Mouse (Mus musculus) cerebellum, adult 9-10 months (tissue): ENCODE data around the gene Sept10.

Source experiments
- DNase-seq: peaks from one replicate; pipeline ENCODE4 v3.0.0; 2022

Sept10 gene

GRCm38 (mm10) chr10:59223301-59223700 lies 1.7 kb upstream of the Sept10 start:
- no peak for DNase-seq

GRCm38 (mm10) chr10:59222271-59223101 lies 839 bp upstream of the Sept10 start:
- DNase-seq = peak; percentile 55

DNA sequence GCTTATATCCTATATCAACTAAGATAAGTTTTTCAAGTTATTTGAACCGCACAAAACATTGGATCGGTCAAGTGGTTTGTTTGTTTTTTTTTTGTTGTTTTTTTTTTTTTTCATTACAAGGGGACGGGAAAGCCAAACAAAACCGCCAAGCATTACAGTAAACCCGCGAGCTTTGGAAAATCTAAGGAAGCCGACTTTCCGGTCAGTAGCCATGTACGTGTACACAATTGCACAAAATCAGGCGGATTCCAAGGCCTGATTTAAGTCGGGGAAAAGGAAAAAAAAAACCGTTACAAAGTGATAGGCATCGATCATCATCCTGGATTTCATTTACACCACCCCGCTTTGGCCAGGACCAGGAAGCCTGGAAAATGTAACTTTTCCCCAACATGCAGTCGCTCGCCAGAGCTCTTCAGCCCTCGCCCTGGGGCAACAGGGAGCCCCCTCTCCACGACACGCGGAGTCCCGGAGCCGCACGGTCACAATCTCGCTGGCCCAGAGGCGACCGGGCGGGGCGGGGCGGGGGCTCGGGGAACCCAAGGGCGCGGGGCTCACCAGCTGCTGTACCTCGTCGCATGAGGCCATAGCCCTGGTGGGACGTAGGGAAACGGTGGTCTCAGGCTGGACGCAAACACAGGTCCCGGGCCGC lies 699 bp downstream of the Sept10 start:
- no peak for DNase-seq

GRCm38 (mm10) chr10:59200011-59200410 lies 21.6 kb downstream of the Sept10 start:
- DNase-seq = no peak

DNA sequence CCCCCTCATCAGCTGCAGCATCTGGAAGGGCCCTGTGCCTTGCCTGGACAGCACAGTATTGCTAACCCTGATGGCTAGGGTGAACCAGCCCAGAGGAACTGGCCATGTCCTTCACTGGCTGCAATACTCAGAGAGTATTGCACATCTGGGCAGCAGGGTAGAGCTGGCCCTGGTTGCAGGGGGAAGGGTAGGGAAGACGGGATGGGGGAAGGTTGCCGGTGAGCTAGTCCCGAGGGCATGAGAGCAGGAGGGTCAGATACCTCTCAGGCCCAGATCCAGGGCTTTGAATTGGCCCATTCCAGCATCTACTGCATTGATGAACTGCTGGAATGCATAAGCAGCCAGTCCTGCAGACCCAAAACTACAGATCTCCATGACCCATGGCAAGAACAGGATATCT lies 24.9 kb downstream of the Sept10 start:
- DNase-seq = no peak

GRCm38 (mm10) chr10:59194891-59195290 lies 26.8 kb downstream of the Sept10 start:
- DNase-seq = no peak

GRCm38 (mm10) chr10:59182306-59182705 lies 39.3 kb downstream of the Sept10 start:
- no peak for DNase-seq

GRCm38 (mm10) chr10:59179620-59180019 lies 42.0 kb downstream of the Sept10 start:
- no peak for DNase-seq

DNA sequence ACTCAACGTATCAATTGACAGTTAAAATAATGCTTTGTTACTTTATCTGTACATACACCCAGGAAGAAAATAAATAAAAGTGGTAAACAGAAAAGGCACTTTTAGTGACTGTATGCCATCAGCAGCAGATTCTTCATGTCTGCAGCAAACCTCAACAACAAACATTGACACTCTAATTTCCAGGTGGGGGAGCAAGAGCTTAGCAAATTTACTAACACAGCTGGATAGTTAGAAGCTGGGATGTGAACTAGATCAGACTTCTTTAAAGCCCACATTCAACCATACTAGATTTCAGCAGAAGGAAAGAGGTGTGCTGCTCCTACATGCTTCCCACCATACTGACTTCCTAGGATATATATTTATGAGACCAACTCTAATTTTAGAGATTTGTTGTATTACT lies 49.1 kb downstream of the Sept10 start:
- DNase-seq = no peak

DNA sequence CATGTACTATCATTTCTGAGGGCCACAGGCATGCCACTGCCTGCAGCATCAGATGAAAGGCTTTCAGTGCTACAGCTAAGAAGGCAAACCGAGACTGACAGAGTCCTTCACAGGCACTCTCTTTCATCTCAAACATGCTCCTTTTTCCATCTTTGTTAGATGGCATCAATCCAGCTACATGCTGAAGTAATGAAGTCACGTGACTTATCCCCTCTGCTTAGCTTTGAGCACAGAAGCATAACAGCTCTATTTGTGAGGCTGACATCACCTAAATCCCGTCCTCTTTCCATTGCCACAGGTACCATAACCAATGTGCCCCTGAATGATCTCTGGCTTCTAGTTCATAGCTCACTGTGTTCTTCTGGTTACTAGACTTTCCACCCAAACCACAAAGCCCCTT lies 50.6 kb downstream of the Sept10 start:
- DNase-seq = no peak

- DNase-seq = peak; percentile 26
Observed at GRCm38 (mm10) chr10:59166104-59166944, 55.3 kb downstream of the Sept10 start.

DNA sequence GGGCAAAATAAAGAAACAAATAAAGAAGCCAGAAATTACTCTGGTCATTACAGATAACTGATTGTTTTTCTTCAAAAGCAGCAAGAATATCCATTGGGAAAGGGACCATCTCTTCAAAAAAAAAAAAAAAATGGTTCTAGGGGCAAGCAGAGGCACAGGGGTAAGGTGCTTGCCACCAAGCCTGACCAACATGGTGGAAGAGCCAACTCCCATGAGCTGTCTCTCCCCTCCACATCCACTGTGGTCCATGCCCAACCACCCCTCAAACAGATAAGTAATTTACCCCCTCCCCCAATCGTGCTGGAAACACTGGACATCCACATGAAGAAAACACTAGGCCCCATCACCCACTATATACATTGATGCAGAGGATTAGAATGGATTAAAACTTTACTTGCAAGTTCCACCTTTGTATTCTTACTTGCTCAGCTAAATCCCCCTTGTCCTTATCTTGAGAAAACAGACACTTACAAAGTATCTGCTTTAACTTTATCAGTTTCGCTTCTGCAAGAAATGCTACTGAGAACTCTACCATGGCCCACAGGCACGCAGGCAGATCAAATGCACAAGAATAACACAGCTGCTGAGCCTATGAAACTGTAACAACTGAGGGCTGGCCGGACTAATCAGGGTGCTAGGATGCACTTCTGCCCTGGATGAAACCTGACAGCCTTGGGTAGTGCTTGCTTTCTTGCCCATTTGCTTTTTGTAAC lies 59.3 kb downstream of the Sept10 start:
- no peak for DNase-seq

GRCm38 (mm10) chr10:59158627-59159026 lies 63.0 kb downstream of the Sept10 start:
- no peak for DNase-seq

DNA sequence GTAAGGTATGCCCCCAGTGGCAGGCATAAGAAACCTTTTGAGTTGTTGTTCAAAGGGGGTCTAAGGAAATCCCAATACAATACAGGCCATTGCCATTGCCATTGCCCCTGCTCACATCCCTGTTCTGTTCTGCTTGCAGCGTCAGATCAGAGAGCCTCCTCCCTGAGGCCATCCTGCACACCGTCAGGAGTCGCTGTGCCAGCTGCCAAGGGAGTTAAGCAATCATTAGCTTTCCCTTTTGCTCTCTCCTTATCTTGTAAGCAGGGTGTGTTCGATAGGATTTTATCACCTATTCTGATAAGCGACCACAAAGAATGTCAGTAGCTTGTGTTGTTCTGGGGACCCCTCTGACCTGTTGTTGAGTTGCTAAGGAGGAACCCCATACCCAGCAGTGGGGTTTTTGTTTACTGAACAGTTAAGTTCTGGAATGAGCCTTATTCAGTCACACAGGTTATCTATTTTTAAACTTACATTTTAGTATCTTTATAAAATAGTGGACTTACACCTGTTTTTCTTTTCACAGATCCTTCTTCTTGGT lies 69.0 kb downstream of the Sept10 start:
- DNase-seq = no peak

DNA sequence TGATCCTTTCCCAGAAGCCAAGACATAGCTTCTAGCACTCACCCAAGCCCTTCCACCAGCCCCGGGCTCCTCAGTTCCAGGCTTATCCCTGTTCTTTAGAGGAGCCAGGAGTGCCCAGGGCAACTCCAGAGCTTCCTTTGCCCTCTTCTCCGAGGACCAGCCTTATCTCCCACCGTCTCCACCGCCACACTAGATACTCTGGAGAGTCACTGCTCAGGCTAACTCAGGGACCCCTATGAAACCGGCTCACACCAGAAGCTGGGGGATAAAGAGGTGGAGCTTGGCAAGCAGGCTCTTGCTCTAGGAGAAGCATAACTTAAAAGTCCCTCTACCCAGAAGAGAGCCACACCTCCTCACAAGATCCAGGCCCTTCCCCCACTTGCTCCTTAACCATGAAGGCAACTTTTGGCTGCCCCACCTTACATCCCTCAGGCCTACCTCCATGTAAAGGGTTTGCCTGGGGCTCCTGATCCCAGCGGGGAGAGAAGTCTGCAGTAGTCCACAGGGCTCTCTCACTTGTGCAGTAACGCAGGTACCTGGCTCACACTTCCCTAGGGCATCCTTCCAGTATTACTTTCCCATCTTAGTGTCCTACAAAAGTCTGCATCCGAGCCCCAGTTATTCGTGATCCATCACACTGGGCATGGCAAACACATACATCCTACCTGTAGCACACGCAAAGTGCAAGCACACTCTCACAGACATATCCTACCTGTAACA lies 70.5 kb downstream of the Sept10 start:
- DNase-seq = no peak

- peak; percentile 28 for DNase-seq
Observed at GRCm38 (mm10) chr10:59149956-59150383, 71.7 kb downstream of the Sept10 start.

DNA sequence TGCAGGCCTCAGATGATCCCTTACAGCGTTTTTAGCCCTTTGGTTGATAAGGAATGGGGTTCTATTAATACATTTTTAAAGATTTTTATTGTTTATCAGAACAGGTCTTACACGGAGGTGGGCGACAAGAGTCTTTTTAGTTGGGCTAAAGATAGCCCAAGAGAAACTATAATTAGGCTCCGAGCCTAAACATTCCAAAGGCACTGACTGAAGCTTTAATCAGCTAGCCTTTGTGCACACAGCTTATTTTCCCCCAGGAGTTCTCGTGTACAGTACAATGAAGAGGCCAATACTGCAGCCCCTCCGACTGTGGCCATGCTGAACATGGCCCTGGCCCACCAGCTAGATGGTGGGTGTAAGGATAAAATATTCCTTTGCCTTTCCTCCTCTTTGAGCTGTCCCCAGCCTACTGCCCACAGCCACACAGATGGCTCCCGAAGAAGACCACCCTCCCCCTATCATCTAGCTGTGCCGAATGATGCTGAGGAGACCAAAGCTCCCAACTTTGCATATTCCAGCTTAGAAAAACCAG lies 88.1 kb downstream of the Sept10 start:
- DNase-seq = no peak

- DNase-seq = no peak
Observed at GRCm38 (mm10) chr10:59131926-59132628, 89.6 kb downstream of the Sept10 start.

DNA sequence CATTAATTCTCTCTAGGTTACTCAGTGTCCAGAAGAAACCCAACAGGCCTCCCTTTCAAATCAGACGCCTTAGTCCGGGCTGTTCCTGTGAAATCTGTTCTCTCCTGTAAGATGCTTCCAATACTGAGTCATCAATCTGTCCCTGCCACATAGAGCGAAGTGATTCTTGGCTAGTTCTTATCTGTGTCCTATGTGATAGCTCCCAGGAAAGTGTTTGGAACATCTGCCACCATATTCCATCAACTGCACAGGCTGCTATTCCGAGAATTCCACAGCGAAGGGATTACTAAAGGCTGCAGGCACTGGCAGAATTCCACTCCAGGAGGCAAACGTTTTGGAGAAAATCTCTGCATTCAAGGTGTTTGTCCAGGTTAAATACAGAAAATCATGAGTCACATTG lies 94.0 kb downstream of the Sept10 start:
- DNase-seq = no peak

DNA sequence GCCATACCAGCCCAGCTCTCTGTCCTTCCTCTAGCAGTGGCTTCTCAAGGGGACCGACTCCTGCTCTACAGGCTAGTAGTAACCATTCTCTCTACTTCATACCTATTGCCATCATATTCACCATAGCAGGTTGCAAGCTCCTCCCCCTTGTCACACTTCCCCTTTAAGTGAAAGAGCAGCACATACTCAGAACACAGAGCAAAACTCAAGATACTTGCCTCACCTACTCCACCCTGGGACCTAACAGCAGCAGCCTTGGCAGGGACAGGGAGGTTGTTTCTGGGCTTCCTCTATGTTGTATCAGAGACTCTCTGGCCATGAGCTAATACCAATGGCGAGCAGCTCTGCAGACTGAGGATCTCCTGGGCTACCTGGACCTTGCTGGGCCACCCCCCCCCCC lies 96.2 kb downstream of the Sept10 start:
- no peak for DNase-seq

DNA sequence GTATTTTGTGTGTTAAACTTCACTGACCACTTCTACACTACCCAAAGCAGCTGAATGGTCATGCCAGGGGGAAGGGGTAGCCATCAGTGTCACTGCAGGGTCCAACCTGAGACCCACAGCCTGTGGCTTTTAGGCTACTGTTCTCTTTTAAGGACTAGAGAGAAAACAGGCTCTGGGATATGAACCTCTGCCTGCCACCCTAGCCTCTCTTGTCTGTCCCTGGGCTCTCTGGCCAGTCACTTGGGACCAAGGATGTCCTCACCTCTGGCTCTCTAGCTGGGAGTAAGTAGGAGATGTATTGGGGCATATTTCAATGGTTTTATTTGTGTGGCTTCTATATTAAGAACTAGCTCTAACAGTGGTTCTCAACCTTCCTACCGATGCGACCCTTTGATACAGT lies 101.8 kb downstream of the Sept10 start:
- DNase-seq = no peak
